Mouse (Mus musculus): ENCODE data around the gene Usp22.

- TF ChIP-seq EP300 (IDR thresholded peaks at IDR 0.05; ENCODE audit: low read depth) (no peak), CTCF (IDR thresholded peaks at IDR 0.05; ENCODE audit: low read depth) (no peak)
These were observed 41.9 kb downstream of the Usp22 start for GRCm38 (mm10) chr11:61132943-61133342.

Data from heart, postnatal 0 days (tissue).